Mouse (Mus musculus): Measurements from ENCODE around the gene Gm21992.

The Gm21992 gene

DNA sequence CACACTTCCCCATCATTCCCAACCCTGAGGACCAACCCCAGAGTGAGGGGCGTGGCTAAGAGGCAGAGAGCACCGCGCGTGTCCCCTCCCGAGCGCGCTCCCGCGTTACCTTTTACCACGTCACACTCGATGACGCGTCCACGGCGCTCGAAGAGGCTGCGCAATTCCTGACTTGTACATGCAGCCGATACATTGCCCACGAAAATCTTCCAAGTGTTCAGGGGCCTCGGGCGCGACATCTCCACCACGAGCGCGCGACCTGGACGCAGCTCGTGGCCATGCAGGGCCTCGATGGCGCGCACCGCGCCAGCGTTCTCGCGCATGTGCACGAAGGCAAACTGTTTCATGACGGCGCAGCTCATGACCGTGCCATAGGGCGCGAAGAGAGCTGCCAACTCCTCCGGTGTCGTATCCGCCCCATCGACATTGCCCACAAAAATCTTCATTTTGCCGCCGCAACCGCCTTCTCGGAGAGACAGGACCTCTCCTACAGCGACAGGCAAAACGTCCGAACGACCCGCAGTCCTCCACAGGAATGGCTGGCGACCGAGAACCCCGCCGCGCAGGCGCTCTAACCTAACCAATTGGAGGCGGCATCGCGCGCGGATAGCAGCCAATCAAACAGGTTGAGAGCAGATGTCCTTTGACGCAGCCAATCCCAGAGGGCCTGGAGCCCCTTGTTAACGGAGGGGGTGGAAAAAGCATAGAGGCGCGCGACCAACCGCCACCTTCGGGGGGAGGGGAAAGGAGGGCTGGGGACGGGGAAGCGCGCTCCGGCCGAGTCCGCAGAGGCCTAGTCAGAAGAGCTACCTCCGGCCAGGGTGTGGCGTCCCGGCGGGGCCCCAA, at the start of gene Gm21992, which contains the start of gene Rbm14:
Gm21992 (minus strand) TSS at position 550 of the 846 bp plus-strand sequence.
Rbm14 (minus strand) TSS at position 572 of the 846 bp plus-strand sequence.
- peak; percentile 96 to 97 for DNase-seq (ENCODE audit: low spot score in 2 of 2)

DNA sequence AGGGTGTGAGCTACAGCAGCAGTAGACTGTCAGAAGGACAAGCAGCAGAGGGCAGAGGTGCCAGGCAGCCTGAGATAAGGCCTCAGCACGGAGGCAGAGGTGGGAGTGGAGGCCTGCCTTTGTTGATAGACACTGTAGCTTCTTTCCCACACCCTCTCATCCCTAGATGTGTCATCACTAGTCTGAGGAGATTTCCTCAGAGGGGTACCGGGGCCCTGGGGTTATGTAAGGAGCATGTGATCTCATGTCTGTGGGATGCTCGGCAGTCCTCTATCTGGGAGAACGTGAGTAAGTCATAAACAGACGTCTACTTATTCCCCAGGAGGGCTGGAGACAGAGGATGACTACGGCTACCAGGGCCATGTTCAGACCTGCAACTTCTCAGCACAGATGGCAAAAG, 47.7 kb upstream of the Gm21992 start:
- DNase-seq (ENCODE audit: low spot score in 2 of 2) = no peak

DNA sequence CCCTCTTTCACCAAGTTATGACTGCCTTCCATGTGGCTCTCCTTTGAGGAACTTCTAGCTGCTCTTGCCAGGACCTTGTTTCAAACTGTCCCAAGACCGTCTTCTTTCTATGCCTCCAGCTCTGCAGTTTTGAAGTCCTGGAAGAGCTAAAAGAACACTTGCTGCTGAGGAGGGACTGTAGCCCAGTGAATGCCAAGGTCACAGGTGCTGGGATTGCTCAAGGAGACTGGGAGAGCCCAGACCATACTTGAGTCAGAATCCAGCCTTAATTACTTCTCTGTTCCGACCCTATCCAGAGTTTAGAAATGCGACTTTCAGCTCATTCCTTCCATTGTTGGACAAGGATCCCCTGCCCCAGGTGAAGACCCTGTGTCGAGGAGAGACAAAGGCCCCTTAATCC, 44.5 kb upstream of the Gm21992 start:
- DNase-seq (ENCODE audit: low spot score in 2 of 2) = no peak

DNA sequence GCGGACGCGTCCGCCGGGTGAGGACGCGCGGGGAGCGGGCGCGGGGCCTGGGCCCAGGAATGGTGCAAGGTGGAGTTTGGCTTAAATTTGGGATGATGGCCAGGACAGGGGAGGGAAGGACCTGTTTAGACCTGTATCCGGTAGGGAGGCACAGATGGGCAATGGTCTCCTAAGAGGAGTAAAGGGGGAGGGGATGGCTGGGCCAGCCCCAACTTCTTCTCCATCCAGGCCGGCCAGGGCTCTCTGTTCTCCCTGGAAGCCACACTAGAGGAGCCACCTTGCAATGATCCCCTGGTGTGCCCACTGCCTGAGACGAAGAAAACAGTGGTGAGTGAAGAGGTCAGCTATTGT, 44.0 kb upstream of the Gm21992 start:
- no peak for DNase-seq (ENCODE audit: low spot score in 2 of 2)

DNA sequence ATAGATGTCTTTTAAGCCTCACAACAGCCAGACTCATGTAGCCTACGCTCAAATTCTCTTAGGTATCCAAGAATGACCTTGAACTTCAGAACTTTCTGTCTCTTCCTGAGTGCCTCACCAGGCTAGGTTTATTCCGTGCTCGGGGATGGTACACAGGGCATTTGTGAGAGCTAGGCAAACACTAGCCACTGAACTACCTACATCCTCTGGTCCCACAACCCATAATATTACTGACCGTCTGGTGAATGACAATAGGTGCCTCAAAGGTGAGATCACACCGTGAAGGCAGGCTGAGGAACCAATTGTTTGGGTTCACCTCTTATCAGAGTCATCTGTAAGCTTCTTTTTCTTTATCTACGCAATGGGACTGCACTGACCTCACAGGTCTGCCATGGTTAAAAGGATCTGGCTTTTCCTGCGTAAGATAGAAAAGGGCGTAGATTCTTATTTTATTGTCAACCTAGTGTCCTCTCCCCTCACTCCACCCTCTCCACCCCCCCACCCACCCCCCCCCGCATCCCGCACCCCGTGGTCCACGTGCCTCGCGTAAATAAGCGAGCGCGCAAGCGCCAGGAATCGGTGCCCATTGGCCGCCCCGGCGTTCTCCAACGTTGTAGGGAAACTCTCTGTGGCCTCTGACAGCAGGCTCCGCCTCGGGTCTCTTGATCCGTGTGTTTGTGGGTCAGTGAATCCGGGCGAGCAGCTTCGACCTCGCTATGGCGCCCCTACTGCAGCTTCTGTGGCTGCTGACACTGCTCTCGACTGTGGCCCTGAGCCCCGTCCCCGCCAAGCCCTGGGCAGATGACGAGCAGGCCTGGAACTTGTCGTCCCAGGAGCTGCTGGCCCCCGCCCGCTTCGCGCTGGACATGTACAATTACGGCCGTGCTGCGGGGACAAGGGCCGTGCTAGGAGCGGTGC, 43.4 kb upstream of the Gm21992 start, which contains the start of gene Ctsf:
Ctsf (plus strand) TSS at position 579 of the 918 bp plus-strand sequence.
- peak; percentile 72 to 79 for DNase-seq (ENCODE audit: low spot score in 2 of 2)

DNA sequence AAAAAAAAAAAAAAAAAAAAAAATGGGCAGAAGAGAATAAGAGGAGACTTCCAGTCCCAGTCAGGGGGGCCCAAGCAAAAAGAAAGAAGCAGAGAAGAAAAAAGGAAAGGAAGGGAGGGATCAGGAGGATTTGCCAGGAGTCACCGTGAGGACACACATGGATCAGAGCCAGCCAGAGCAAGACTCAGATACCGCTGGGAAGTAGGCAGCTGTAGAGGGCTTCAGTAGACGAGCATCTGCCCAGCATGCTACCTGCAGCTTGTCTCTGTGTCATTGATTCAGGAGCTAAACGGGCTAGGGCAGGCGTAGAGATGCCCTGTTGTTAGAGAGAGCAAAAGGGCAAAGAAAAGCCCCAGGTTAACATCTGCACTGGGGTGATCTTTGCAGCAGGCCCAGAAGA, 38.9 kb upstream of the Gm21992 start:
- no peak for DNase-seq (ENCODE audit: low spot score in 2 of 2)

DNA sequence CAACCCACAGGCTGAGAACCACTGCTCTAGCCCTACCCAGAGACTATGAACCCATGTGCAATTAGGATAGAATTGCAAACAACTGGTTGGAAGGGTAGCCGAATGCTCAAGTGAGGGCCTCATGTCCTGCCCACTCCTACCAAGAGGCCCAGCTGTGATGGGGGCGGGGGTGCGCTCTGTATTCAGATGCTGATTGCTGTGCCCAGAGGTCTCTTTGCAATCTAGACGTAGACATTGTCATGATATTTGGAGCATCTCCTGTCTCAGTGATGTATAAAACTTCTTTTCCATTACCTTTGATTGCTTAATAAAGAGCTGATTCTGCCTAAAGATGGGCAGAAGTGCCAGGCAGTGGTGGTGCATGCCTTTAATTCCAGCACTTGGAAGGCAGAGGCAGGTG, 38.4 kb upstream of the Gm21992 start:
- DNase-seq (ENCODE audit: low spot score in 2 of 2) = no peak

DNA sequence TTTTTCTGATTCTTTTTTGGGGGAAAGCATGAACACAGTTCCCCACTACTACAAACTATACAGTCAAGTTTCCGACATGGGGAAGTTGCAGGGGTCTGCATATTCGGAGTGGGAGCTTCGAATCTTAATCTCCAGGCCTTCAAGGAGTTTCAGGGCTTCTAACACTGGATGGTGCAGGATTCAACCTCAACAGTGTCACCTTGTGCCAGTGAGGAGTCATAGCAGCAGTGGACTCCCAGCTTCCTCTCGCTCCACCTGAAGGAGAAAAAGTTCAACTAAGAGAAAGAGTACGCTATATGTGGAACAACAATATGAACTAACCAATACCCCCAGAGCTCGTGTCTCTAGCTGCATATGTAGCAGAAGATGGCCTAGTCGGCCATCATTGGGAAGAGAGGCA, 36.1 kb upstream of the Gm21992 start:
- DNase-seq (ENCODE audit: low spot score in 2 of 2) = no peak

DNA sequence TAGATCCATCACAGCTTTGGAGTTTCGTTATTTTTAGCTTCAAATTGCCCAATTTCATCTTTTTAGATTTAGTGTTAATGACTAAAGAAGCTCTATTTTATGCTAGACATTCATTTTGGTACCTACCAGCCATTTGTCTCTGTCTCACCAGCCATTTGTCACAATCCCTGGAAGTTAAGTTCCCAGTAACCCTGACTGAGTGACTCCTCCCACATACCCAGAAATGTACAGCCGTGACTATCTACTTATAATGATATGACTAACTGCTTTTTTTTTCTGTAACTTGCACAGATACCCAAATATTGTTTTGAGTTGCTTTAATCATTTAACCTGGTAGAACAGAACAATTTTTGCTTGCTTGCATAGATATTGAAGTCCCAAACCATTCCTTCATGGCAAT, 34.4 kb upstream of the Gm21992 start:
- DNase-seq (ENCODE audit: low spot score in 2 of 2) = no peak

DNA sequence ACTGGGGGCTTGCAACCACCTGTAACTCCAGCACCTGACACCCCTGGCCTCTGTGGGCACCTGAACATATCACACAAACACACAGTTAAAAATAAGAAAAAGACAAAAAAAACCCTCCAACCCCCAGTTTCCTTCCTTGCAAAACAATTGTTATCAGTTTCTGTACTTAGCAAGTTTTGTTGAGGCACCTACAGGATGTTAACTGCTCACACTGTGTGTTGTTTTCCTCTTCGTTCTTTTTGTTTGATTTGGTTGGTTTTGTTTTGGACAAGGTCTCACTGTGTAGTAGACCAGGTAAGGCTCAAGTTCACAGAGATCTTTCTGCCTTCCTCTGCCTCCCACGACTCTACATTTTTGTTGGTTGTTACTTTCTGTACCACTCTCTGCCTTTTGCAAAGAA, 31.2 kb upstream of the Gm21992 start:
- DNase-seq (ENCODE audit: low spot score in 2 of 2) = no peak

DNA sequence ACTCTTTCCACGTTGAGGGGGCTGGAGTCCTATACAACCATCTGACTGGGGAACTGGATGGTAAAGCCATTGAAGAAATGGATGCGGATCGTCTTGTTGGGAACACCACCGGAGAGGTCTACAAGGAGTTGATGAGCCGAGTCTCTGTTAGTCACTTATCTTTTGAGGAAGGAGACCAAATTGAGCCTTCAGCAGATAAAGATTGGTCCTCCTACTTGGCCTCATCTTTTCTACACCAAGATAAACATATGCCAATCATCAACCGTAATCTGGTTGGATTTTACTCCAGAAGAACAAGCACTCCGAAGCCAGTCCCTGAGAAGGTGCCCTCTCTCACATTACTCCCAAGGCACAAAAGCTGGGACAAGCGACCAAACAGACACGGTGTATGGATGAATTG, 29.4 kb upstream of the Gm21992 start:
- DNase-seq (ENCODE audit: low spot score in 2 of 2) = no peak

DNA sequence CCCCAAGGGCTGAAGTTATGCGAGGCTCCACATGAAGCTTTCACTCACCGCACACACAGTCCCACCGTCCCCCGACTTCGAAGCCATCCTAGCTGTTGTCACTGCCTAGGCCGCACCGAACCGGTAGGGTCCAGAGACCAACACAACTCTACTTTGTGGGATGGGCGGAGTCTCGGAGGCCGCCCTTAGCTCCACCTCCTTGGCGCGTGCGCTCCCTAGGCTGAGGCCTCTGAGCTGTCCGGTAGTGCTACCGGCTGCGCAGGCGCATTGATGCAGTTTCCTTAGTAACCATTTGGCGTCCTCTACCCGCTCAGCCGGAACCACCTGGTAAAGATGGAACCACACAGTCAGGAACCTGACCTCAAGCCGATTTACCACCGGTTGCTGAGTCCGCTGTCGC, 27.7 kb upstream of the Gm21992 start, which contains the start of the genes Ccs and Ccdc87:
Ccs (minus strand) TSS at position 184 of the 400 bp plus-strand sequence.
Ccdc87 (plus strand) TSS at position 218 of the 400 bp plus-strand sequence.
- peak; percentile 83 to 89 for DNase-seq (ENCODE audit: low spot score in 2 of 2)

DNA sequence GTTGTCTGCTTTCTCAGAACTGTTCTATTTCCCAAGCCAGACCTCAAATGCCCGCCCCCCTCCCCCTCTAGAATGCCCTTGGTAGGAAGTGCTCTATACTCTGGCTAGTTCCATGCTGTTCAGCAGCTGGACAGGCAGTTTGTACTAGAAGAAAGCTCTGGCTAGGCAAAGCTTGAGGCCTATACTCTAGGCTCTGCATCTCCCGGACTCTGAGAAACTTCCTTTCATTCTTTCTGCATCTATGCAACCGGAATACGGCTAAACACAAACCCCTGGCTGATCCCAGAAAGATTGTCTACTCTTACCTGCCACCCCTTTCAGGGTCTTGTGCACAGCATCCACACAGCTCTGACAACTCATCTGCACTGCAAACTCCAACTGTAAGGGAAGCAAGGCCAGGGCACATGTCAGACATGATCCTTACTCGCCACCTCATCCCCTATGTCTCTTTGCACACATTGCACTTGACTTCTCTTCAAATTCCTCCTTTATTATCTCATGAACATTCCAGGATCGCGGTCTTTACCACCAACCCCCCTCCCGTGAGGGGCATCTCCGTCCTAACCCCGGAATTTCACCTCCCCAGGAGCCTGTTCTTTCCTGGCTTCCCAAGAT, 27.2 kb upstream of the Gm21992 start:
- DNase-seq (ENCODE audit: low spot score in 2 of 2) = no peak

DNA sequence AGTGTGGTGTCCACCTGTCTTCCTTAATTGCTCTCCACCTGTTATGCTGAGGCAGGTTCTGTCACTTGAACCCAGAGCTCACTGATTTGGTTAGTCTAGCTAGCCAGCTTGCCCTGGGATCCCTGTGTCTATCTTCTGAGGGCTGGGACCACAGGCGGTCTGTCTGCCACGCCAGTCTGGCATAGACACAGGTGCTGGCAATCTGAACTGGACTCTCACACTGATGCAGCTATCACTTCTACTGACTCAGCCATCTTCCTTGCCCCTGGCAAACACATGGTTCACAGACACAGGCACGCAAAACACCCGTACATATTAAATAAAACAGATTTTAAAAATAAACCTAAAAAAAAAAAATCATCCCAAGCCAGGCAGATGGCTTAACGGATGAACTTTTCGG, 25.6 kb upstream of the Gm21992 start:
- no peak for DNase-seq (ENCODE audit: low spot score in 2 of 2)

DNA sequence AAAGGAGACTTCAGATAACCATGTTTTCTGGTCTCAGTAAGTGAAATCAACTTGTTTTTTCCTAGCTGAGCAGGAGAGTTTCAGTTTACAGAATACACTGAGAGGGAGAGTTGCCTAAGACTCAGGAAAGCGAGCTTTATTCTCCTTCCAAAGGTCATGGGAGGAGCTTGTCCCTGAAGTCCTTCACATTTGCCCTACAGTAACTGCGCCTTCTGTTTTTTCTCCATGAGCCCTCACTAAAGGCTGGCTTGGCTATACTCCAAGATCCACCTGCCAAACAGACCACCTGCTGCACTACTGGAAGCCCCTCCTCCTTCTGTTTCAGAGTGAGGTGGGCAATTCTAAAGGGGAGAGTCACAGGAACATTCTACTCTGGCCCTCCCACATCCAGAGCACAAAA, 24.7 kb upstream of the Gm21992 start:
- DNase-seq (ENCODE audit: low spot score in 2 of 2) = no peak

DNA sequence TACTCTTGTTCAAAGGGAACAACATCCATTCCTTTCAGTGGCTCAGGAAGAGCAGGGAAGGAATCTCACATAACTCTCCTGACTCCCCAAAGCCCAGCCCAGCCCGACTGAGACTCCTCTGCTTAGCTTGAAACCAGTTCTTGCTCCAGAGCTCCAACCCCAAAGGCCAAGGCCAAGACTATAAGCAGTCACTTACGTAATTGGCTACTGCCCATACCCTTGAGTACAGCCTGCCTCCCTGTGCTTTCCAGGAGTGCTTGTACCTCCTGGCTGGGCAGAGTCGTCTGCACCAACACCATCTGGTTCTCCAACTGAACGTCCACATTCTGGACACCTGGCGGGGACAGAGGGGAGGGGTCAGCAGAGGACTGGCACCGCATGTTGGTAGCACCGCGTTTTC, 22.6 kb upstream of the Gm21992 start:
- DNase-seq (ENCODE audit: low spot score in 2 of 2) = no peak

DNA sequence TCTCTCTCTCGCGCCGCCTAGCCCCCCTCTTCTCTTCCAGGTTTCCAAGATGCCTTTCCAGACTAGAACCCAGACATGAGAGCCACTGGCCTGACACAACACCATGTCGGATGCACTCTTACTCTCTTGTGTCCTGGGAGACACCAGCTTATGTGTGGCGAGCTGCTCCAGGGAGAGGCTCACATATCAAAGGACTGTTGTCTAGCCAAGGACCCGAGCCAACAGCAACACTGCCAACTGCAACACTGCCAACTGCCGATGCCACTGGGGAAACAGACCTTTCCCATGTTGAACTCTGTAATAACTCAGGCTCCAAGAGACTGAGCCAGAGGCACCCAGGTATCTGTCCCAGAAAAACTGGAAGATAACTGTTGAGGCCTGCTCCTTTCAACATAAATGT, 17.7 kb upstream of the Gm21992 start:
- peak; percentile 48 to 72 for DNase-seq (ENCODE audit: low spot score in 2 of 2)

DNA sequence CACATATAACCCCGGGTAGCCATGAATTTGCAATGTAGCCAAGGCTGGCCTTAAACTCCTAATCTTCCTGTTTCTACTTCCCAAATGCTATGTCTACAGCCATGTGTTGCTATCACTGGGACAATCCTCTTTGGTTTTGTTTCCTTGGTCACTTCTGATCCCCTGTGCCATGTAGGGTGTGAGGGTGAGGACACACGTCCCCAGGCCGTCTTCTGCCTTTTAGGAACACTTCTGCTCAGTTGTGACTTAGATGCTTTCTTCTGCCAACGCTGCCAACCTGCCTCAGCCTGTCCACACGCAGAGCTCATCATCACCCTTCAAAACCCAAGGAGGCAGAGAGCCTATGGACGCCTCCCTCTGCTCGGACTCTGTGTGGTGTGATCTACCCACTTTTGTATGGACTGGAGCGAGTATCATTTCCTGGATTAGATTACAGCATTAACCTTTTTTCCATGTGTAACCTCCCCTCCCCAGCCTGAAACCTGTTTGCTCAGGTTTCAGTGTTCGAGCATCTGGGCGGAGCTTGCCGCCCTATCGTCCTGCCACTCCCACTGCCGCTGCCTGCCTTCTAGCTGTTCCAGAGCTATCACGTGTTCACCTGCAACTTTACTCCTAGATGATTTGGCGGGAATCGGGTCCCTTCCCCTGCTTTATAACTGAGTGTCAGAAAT, 17.2 kb upstream of the Gm21992 start:
- no peak for DNase-seq (ENCODE audit: low spot score in 2 of 2)

DNA sequence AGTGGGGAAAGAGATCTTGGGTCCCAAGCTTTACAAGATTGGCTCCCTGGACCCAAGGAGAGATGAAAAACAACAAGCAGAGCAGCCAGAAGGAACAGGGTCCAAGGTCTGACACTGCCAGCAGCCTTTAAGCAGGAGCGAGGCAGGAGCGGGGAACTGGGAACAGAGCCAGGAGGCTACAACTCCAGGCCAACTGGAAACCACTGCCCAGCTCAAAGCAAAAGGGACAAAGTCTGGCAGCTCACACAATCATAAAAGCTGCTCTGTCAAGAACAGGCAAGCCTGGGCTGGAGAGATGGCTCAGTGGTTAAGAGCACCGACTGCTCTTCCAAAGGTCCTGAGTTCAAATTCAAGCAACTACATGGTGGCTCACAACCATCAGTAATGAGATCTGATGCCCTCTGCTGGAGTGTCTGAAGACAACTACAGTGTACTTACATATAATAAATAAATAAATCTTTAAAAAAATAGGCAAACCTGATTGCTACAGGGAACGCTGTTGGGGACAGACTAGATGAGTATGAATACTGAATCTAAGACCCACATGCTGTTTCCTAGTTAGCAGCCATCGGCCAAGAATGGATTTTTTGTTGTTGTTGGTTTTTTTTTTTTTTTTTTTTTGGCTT, 9.4 kb upstream of the Gm21992 start:
- peak; percentile 54 to 84 for DNase-seq (ENCODE audit: low spot score in 2 of 2)

DNA sequence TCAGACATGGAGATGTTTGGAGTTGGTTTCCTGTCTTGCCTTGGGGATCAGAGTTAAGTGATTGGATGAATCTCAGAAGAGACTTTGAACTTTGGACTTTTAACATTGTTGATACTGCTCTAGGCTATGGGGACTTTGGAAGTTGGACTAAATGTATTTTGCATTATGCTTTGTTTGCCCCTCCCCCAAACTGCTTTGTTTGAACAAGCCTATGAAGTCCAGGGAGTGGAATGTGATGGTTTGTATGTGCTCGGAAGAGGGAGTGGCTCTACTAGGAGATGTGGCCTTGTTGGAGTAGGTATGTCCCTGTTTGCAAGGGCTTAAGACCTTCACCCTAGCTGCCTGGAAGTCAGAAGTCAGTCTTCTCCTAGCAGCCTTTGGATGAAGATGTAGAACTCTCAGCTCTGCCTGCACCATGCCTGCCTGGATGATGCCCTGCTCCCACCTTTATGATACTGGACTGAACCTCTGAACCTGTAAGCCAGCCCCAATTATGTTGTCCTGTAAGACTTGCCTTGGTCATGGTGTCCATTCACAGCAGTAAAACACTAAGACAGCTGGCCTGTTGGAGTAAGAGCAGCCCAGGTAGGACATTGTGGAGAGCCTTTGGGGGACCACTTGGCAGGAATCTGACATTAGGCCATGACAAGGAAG, 5.9 kb upstream of the Gm21992 start:
- no peak for DNase-seq (ENCODE audit: low spot score in 2 of 2)
